Mouse (Mus musculus): ENCODE measurements around the gene Olfr1497.

DNA sequence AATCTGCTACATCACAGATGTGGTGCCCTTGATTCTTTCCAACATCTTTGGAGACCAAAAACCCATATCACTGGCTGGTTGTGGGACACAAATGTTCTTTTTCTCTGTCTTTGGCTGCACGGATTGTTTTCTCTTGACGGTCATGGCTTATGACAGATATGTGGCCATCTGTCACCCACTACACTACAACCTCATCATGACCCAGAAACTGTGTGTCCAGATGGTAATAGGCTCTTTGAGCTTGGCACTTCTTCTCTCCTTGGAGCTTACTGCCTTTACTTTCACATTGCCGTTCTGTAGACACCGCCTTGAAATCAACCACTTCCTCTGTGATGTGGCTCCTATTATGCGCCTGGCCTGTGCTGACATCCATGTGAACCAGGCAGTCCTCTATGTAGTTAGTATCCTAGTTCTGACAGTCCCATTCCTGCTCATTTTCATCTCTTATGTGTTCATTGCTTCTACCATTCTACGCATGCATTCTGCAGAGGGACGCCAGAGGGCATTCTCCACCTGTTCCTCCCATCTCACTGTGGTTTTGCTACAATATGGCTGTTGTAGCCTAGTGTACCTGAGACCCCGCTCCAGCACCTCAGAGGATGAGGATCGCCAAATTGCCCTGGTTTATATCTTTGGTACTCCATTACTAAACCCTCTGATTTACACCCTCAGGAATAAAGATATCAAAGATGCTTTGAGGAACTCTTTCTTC, 29.3 kb downstream of the Olfr1497 start:
- TF ChIP-seq CTCF (conservative IDR thresholded peaks at IDR 0.05; ENCODE audit: insufficient read depth, insufficient read length, low read depth, low read length) (no peak), POLR2A (IDR thresholded peaks at IDR 0.05; ENCODE audit: low read depth, low read length) (no peak)

All from kidney, adult 2 months (tissue).